Mouse (Mus musculus) kidney, postnatal 25 days (tissue): ENCODE data around the gene Galnt17.

Experiments used
- DNase-seq, 2 experiments: peaks; one replicate each; pipeline ENCODE4 v3.0.0; 2021; ENCODE audit warnings: mixed read lengths in 2 of 2

Gene Galnt17

GRCm38 (mm10) chr5:131117391-131118040 is 190.8 kb downstream of the Galnt17 start:
- DNase-seq = no peak

- DNase-seq = no peak
Measured at GRCm38 (mm10) chr5:131113850-131114470, 194.3 kb downstream of the Galnt17 start.

- DNase-seq = no peak
Measured at GRCm38 (mm10) chr5:131107188-131107587, 201.1 kb downstream of the Galnt17 start.

GRCm38 (mm10) chr5:131096824-131097223 is 211.5 kb downstream of the Galnt17 start:
- DNase-seq = no peak

GRCm38 (mm10) chr5:131095635-131096034 is 212.7 kb downstream of the Galnt17 start:
- no peak for DNase-seq

GRCm38 (mm10) chr5:131094771-131095170 is 213.5 kb downstream of the Galnt17 start:
- no peak for DNase-seq

GRCm38 (mm10) chr5:131094138-131094537 is 214.2 kb downstream of the Galnt17 start:
- no peak for DNase-seq

GRCm38 (mm10) chr5:131089876-131090275 is 218.4 kb downstream of the Galnt17 start:
- DNase-seq = peak in 1 of 2 experiments; percentile 33

- no peak for DNase-seq
Measured at GRCm38 (mm10) chr5:131088866-131089265, 219.4 kb downstream of the Galnt17 start.

GRCm38 (mm10) chr5:131083072-131083657 is 225.1 kb downstream of the Galnt17 start:
- no peak for DNase-seq

- no peak for DNase-seq
Measured at GRCm38 (mm10) chr5:131077682-131078081, 230.6 kb downstream of the Galnt17 start.

GRCm38 (mm10) chr5:131075795-131076194 is 232.5 kb downstream of the Galnt17 start:
- DNase-seq = no peak

GRCm38 (mm10) chr5:131074295-131074694 is 234.0 kb downstream of the Galnt17 start:
- no peak for DNase-seq

- DNase-seq = no peak
Measured at GRCm38 (mm10) chr5:131065174-131065573, 243.1 kb downstream of the Galnt17 start.

GRCm38 (mm10) chr5:131048505-131048904 is 259.8 kb downstream of the Galnt17 start:
- no peak for DNase-seq

- no peak for DNase-seq
Measured at GRCm38 (mm10) chr5:131043130-131043529, 265.2 kb downstream of the Galnt17 start.

GRCm38 (mm10) chr5:131040441-131040840 is 267.9 kb downstream of the Galnt17 start:
- no peak for DNase-seq

- DNase-seq = no peak
Measured at GRCm38 (mm10) chr5:131039611-131040313, 268.5 kb downstream of the Galnt17 start.

GRCm38 (mm10) chr5:131024506-131024905 is 283.8 kb downstream of the Galnt17 start:
- DNase-seq = no peak

- no peak for DNase-seq
Measured at GRCm38 (mm10) chr5:131022396-131022993, 285.8 kb downstream of the Galnt17 start.

- no peak for DNase-seq
Measured at GRCm38 (mm10) chr5:131020936-131021335, 287.4 kb downstream of the Galnt17 start.

GRCm38 (mm10) chr5:131019346-131019965 is 288.8 kb downstream of the Galnt17 start:
- DNase-seq = no peak

- no peak for DNase-seq
Measured at GRCm38 (mm10) chr5:131016066-131016465, 292.2 kb downstream of the Galnt17 start.
